Mouse (Mus musculus) myocyte (in vitro differentiated cells): ENCODE measurements around the gene Slc25a40. TPM values are rescaled to one million over a fixed set of nuclear protein-coding genes. Genes with fewer than 3 reads are reported as not detected.

Experiments used
- H3K27me3 ChIP-seq: one replicate; pipeline ENCODE4 v1.6.1; 2011; ENCODE audit not compliant: control insufficient read depth, insufficient read depth, insufficient read length
- H3K36me3 ChIP-seq: one replicate; pipeline ENCODE4 v1.6.1; 2011; ENCODE audit not compliant: control insufficient read depth, insufficient read depth
- H3K4me2 ChIP-seq: one replicate; pipeline ENCODE4 v1.6.1; 2011; ENCODE audit warnings: low read depth, control low read depth
- H3K4me3 ChIP-seq: one replicate; pipeline ENCODE4 v1.5.1; 2011; ENCODE audit warnings: mild to moderate bottlenecking, control low read depth, moderate library complexity
- H3K79me2 ChIP-seq: one replicate; pipeline ENCODE4 v1.6.1; 2011; ENCODE audit not compliant: control insufficient read depth, insufficient read depth
- H3ac ChIP-seq: one replicate; pipeline ENCODE4 v1.6.1; 2011; ENCODE audit not compliant: control insufficient read depth, insufficient read length
- CEBPB ChIP-seq: IDR thresholded peaks from 2 replicates; pipeline ENCODE4 v1.6.1; 2011; ENCODE audit warnings: mild to moderate bottlenecking, moderate library complexity; ENCODE audit not compliant: poor library complexity, insufficient read depth, severe bottlenecking
- E2F4 ChIP-seq: IDR thresholded peaks from one replicate; pipeline ENCODE4 v1.6.1; 2011; ENCODE audit warnings: mild to moderate bottlenecking, control low read depth, moderate library complexity; ENCODE audit not compliant: insufficient read depth
- MAX ChIP-seq: IDR thresholded peaks from one replicate; pipeline ENCODE4 v1.6.1; 2011; ENCODE audit warnings: low read depth, mild to moderate bottlenecking, control low read depth
- MYOD1 ChIP-seq, 3 experiments: IDR thresholded peaks; one replicate each; pipeline ENCODE4 v1.6.1; 2011; ENCODE audit warnings: control low read depth in 2 of 3, low read depth in 2 of 3, mild to moderate bottlenecking in 2 of 3, moderate library complexity in 1 of 3; ENCODE audit not compliant: insufficient read length in 2 of 3, control insufficient read depth in 1 of 3
- MYOG ChIP-seq, 3 experiments: IDR thresholded peaks; one replicate each; pipeline ENCODE4 v1.6.1; 2011; ENCODE audit warnings: control low read depth in 2 of 3, low read depth in 2 of 3, mild to moderate bottlenecking in 2 of 3; ENCODE audit not compliant: insufficient read length in 2 of 3, control insufficient read depth in 1 of 3, insufficient read depth in 1 of 3
- POLR2A ChIP-seq: IDR thresholded peaks from one replicate; pipeline ENCODE4 v1.6.1; 2011; ENCODE audit warnings: low read depth, mild to moderate bottlenecking, control low read depth, moderate library complexity; ENCODE audit not compliant: insufficient read length
- POLR2AphosphoS2 ChIP-seq: IDR thresholded peaks from one replicate; pipeline ENCODE4 v1.6.1; 2011; ENCODE audit warnings: low read depth, control low read depth; ENCODE audit not compliant: insufficient read length
- REST ChIP-seq: IDR thresholded peaks from one replicate; pipeline ENCODE4 v1.6.1; 2011; ENCODE audit warnings: mild to moderate bottlenecking, control low read depth, moderate library complexity; ENCODE audit not compliant: insufficient read depth, insufficient read length
- SRF ChIP-seq: IDR thresholded peaks from one replicate; pipeline ENCODE4 v1.6.1; 2011; ENCODE audit warnings: low read depth; ENCODE audit not compliant: control insufficient read depth, insufficient read length
- TCF12 ChIP-seq: IDR thresholded peaks from one replicate; pipeline ENCODE4 v1.6.1; 2011; ENCODE audit warnings: mild to moderate bottlenecking, control low read depth; ENCODE audit not compliant: poor library complexity, insufficient read depth, severe bottlenecking
- TCF3 ChIP-seq: IDR thresholded peaks from one replicate; pipeline ENCODE4 v1.6.1; 2011; ENCODE audit warnings: low read depth, control low read depth; ENCODE audit not compliant: insufficient read length
- USF1 ChIP-seq: IDR thresholded peaks from one replicate; pipeline ENCODE4 v1.6.1; 2011; ENCODE audit warnings: low read depth, mild to moderate bottlenecking, control low read depth, moderate library complexity
- polyA plus RNA-seq: library from polyadenylated mRNA; unstranded; fragments of >200 nt; fragmentation: generic; extraction: Trizol; gene quantifications from one replicate; pipeline ENCODE4 v1.2.1, GENCODE M21; 2012; ENCODE audit warnings: missing spikeins

The Slc25a40 gene
- polyA plus RNA-seq, 1 experiment: 4.5 TPM

GRCm38 (mm10) chr5:8397587-8398249 lies 24.9 kb upstream of the Slc25a40 start:
- no peak overlapping the region for H3K4me2 ChIP-seq
- no peak for TF ChIP-seq CEBPB
- no peak for TF ChIP-seq POLR2A
- no peak for TF ChIP-seq SRF
- no peak for TF ChIP-seq E2F4
- TF ChIP-seq TCF3: no peak
- no peak for TF ChIP-seq REST
- no peak for TF ChIP-seq USF1
- no peak for TF ChIP-seq MAX
- no peak for TF ChIP-seq POLR2AphosphoS2
- no peak for TF ChIP-seq TCF12
- no peak for TF ChIP-seq MYOG (IDR thresholded peaks at IDR 0.05; ENCODE audit: control insufficient read depth in 1 of 3, insufficient read depth in 1 of 3, insufficient read length in 2 of 3, low read depth in 2 of 3)
- no peak for TF ChIP-seq MYOD1 (IDR thresholded peaks at IDR 0.05; ENCODE audit: control insufficient read depth in 1 of 3, insufficient read length in 2 of 3, low read depth in 2 of 3)
- H3ac ChIP-seq: no peak overlapping the region
- H3K36me3 ChIP-seq: peaks cover 52% of the 10 kb centered on the region
- H3K4me3 ChIP-seq: no peak overlapping the region
- no peaks in the 10 kb centered on the region for H3K27me3 ChIP-seq
- H3K79me2 ChIP-seq: no peaks in the 10 kb centered on the region

DNA sequence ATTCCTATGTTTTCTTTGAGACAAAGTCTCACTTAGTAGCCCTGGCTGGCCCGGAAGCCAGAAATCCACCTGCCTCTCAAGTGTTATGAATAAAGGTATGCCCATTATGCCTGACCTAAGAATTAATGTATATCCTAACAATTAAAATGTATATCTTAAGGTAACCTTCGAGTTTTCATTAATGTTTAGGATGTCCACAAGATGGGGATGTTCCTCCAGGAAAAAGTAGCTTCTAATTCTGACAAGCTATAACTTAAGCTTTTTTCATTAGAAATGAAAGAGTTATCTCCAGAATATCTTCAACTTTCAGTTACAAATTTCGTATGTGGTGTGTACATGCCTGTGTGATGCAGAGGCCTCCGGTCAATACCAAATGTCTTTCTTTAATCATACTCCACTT lies 13.9 kb upstream of the Slc25a40 start:
- Histone ChIP-seq H3K79me2 (peaks cover 7% of the 10 kb centered on the region), H3K4me3 (no peak overlapping the region), H3K27me3 (no peaks in the 10 kb centered on the region), H3K36me3 (peaks cover 31% of the 10 kb centered on the region), H3K4me2 (no peak overlapping the region), H3ac (no peak overlapping the region)
- TF ChIP-seq TCF12 (no peak), CEBPB (no peak), USF1 (no peak), MYOD1 (IDR thresholded peaks at IDR 0.05; ENCODE audit: control insufficient read depth in 1 of 3, insufficient read length in 2 of 3, low read depth in 2 of 3) (no peak), SRF (no peak), TCF3 (no peak), MYOG (IDR thresholded peaks at IDR 0.05; ENCODE audit: control insufficient read depth in 1 of 3, insufficient read depth in 1 of 3, insufficient read length in 2 of 3, low read depth in 2 of 3) (no peak), REST (no peak), MAX (no peak), POLR2AphosphoS2 (no peak), E2F4 (no peak), POLR2A (no peak)

GRCm38 (mm10) chr5:8416683-8417413 lies 5.8 kb upstream of the Slc25a40 start:
- Histone ChIP-seq H3K4me2 (no peak overlapping the region), H3K79me2 (peaks cover 81% of the 10 kb centered on the region), H3K4me3 (no peak overlapping the region), H3K36me3 (peaks cover 27% of the 10 kb centered on the region), H3ac (no peak overlapping the region), H3K27me3 (no peaks in the 10 kb centered on the region)
- TF ChIP-seq E2F4 (no peak), MAX (no peak), TCF3 (no peak), MYOD1 (IDR thresholded peaks at IDR 0.05; ENCODE audit: control insufficient read depth in 1 of 3, insufficient read length in 2 of 3, low read depth in 2 of 3) (no peak), USF1 (no peak)

DNA sequence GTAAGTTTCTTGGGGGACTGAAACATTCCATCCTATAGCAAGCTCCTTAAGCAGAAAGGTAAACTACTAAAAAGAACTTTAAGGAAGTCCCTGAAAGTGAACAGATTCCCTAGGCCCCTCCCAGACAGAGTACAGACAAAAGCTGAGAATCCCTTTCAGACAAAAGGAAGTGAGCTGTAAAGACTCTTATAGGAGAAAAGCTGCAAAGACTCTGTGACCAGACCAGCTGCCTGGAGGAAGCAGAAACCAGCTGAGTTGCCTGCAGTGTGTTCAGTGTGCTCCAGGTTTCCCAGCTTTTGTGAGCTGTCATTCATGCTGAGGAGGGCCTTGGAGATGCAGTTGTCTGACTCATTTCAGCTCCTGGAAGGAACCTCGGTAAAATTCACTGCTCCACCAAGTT lies 5.2 kb upstream of the Slc25a40 start:
- no peak for TF ChIP-seq E2F4
- TF ChIP-seq MAX: no peak
- no peak for TF ChIP-seq POLR2A
- TF ChIP-seq MYOD1 (IDR thresholded peaks at IDR 0.05; ENCODE audit: control insufficient read depth in 1 of 3, insufficient read length in 2 of 3, low read depth in 2 of 3): no peak
- no peak for TF ChIP-seq USF1
- no peak for TF ChIP-seq POLR2AphosphoS2
- no peak for TF ChIP-seq TCF12
- no peak for TF ChIP-seq TCF3
- no peak for TF ChIP-seq SRF
- TF ChIP-seq REST: no peak
- no peak for TF ChIP-seq CEBPB
- TF ChIP-seq MYOG (IDR thresholded peaks at IDR 0.05; ENCODE audit: control insufficient read depth in 1 of 3, insufficient read depth in 1 of 3, insufficient read length in 2 of 3, low read depth in 2 of 3): no peak
- Histone ChIP-seq H3ac (no peak overlapping the region), H3K36me3 (peaks cover 25% of the 10 kb centered on the region)

More for the DNA sequence above, 5.2 kb upstream of the Slc25a40 start:
- Histone ChIP-seq H3K79me2 (peaks cover 84% of the 10 kb centered on the region), H3K4me2 (no peak overlapping the region), H3K4me3 (no peak overlapping the region), H3K27me3 (no peaks in the 10 kb centered on the region)
